Mouse (Mus musculus) kidney, postnatal 0 days (tissue): ENCODE data around the gene Sox2. TPM values are rescaled to one million over a fixed set of nuclear protein-coding genes. Genes with fewer than 3 reads are reported as not detected.
A peak's percentile ranks its signal among the peaks of the same experiment; 100 is the strongest.

Experiments
- ATAC-seq: fragments of 200-750 bp; cut with Nextera tagmentation; replicated peaks from 2 replicates; pipeline ENCODE4 v1.8.0; 2017; ENCODE audit warnings: low read depth, moderate number of reproducible peaks, moderate TSS enrichment, moderate library complexity; ENCODE audit not compliant: low FRiP score
- DNase-seq: peaks from one replicate; pipeline ENCODE4 v3.0.0-alpha.2; 2016; ENCODE audit warnings: low spot score
- H3K27ac ChIP-seq: fragments of 300-500 bp; sonication (generic); 2 replicates; pipeline ENCODE4 v1.5.1; 2014; ENCODE audit warnings: mild to moderate bottlenecking
- H3K27me3 ChIP-seq: fragments of 300-500 bp; sonication (generic); 2 replicates; pipeline ENCODE4 v1.6.1; 2014; ENCODE audit warnings: low read length, mixed read lengths; ENCODE audit not compliant: insufficient read depth
- H3K36me3 ChIP-seq: fragments of 300-500 bp; sonication (generic); 2 replicates; pipeline ENCODE4 v1.6.1; 2014; ENCODE audit warnings: low read length, mixed read lengths; ENCODE audit not compliant: insufficient read depth
- H3K4me1 ChIP-seq: fragments of 300-500 bp; sonication (generic); replicated peaks from 2 replicates; pipeline ENCODE4 v1.6.1; 2014; ENCODE audit warnings: antibody characterized with exemption, low read length, mixed read lengths; ENCODE audit not compliant: insufficient read depth
- H3K4me2 ChIP-seq: fragments of 300-500 bp; sonication (generic); 2 replicates; pipeline ENCODE4 v1.6.1; 2014; ENCODE audit warnings: mild to moderate bottlenecking, low read length, moderate library complexity, mixed read lengths
- H3K4me3 ChIP-seq: fragments of 300-500 bp; sonication (generic); replicated peaks from 2 replicates; pipeline ENCODE4 v1.5.1; 2014; ENCODE audit warnings: low read depth, low read length
- H3K9ac ChIP-seq: fragments of 300-500 bp; sonication (generic); 2 replicates; pipeline ENCODE4 v1.6.1; 2014; ENCODE audit warnings: low read depth, low read length
- H3K9me3 ChIP-seq: fragments of 300-500 bp; sonication (generic); replicated peaks from 2 replicates; pipeline ENCODE4 v1.6.1; 2016; ENCODE audit warnings: low read length, inconsistent platforms, mixed read lengths
- CTCF ChIP-seq: IDR thresholded peaks from 2 replicates; pipeline ENCODE4 v1.5.1; 2016; ENCODE audit warnings: antibody characterized with exemption, low read depth, mild to moderate bottlenecking, moderate library complexity
- WGBS: fragments of 180-500 bp; shearing (Covaris S2); extraction: QIAGEN DNeasy Blood & Tissue Kit; methylation state at CpG from one replicate; pipeline ENCODE4 v1.1.7; 2014; 5-methylcytosine and 5-hydroxymethylcytosine counted together
- polyA plus RNA-seq: library from polyadenylated mRNA; unstranded; fragments of >200 nt; fragmentation: Nextera tagmentation; extraction: Ambion mirVana; gene quantifications from 2 replicates; pipeline ENCODE4 v1.2.1, GENCODE M21; 2015

The Sox2 gene
- polyA plus RNA-seq, 1 experiment from 2014 or later, result not detected

DNA sequence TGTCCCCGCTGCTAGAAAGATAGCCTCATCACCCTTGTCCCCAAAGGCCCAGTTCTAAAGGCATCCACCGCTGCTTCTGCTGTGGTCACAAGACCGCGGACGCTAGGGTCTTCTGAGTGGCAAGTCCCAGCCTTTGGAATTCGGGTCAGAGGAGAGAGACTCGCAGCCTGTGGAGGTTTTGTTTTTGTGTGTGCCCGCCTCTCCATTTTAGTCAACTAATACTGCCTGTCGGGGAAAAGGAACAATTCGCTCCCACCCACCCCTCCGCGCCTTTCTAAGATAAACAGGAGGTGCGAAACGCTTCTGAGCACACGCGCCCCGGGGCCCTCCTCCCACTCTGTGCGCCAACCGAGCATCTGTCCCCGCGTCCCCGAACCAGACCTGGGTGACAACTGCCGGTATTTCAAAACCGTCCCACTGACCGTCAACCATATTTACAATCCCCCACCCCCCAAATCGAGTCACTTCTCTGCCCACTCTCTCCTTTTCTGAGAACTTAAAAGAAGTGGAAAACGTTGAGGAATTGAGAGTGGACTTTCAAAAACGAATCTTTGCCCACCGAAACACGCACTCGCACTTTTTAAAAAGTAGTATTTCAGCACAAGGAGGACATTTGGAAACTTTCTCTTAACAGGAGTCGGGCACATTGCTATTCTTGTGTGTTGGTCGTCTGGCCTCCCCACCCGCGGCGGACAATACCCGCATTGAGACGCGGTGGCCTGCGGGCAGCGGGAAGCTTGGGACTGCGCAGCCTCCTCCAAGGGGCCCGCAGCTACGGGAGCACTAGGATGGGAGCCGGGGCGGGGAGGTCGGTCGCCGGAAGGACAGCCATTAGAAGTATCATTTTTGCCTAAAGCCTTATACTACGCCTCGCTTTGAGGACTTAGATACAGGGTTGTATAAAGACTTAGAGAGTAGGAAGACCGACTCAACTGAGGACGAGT is 12.8 kb downstream of the Sox2 start:
- H3K4me3 ChIP-seq, result peak overlapping the region; percentile 29
- WGBS, result under 1% methylated on average over 53 of the region's 53 CpGs
- H3K36me3 ChIP-seq, result no peaks in the 10 kb centered on the region

DNA sequence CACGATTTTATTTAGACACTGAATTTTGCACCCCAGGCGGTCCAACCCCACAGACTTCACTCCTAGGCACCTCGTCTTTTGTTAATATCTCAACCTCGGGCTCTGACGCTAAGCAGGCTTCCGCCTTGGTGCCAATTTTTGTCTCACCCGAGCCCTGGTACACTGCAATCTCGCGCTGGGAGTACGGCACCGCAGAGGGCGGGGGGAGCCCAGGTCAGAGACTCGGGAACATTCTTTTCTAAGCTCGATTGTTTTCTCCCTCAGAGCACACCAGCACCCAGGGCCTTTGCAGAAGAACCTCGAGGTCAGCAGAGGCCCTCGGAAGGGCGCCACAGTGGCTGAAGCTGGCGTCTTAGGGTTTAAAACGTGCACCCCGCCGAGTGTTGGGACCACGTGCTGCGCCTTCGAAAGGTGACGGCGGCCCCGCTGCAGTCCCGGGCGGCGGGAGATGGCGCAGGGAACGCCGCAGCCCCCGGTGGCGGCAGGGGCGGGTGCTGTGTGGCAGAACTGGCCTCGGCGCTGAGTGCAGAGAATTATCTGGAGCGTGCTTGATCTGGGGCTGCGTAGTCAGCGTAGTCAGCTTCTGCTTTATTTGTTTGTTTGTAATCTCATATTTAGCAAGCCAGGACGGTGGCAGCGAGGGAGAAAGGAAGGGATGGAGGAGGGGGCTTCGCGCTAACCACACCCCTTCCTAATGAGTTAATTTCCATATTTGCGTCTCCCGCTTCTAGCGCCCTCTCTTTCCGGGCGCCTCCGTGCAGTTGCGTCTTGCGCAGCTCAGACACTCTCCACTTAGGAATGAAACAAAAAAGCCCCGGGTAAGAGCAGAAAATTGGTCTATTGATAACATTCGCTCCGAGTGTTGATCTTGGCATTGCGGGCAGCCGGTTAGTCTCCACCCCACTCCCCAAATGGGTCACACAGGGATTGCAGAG is 13.8 kb downstream of the Sox2 start:
- DNase-seq, result no peak

More for the DNA sequence above, 12.8 kb downstream of the Sox2 start:
- no peak for TF ChIP-seq CTCF
- Histone ChIP-seq H3K4me2 (peak overlapping the region; percentile 52; the same call in 1 of the 2 replicates), H3K27me3 (peaks cover 96% of the 10 kb centered on the region), H3K9me3 (no peaks in the 10 kb centered on the region), H3K9ac (no peak overlapping the region), H3K4me1 (peaks cover 12% of the 10 kb centered on the region), H3K27ac (no peak overlapping the region)
- no peak for ATAC-seq
- DNase-seq, result no peak

DNA sequence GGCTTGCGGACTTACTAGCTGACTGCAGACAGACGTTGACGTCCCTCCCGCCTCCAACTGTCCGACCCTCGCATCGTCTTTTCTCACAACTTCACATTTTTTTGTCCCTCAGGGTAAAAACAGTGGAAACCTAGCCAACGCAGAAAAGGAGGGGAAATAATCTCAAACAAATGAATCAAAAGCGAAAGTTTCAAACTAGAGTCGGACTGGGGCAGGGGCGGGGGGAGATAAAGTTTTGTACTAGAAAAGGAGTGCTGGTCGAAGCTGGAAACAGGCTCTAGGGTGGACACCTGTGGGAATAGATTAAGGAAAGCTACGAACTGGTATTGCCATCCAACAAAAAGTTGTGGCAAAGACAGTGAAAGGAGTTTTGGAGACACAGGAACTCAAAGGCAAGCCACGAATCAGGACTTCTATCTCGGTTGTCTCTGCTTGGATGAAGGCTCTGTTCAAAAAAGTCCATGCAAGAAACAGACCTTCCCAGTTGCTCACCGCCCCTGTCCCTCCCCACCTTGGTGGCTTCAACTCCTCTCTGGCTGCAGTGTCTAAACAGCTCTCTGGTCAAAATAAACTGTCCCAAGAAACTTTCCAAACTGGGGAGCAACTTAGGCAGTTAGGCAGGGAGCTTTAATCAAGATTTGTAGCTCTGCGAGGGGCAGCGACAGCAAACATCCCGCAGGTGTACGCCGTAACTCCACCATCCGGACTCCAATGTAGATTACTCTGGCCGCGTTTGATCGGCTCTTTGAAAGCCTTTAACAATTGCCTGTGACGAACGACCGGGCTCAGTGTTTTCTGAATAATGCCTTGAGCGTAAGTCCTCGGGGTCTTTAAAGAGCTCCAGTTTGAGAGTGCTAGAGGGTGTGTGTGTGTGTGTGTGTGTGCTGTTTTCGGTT is 14.7 kb downstream of the Sox2 start:
- Histone ChIP-seq H3K9me3 (no peaks in the 10 kb centered on the region), H3K36me3 (no peaks in the 10 kb centered on the region), H3K4me3 (peak overlapping the region; percentile 29), H3K27ac (no peak overlapping the region), H3K4me1 (peaks cover 12% of the 10 kb centered on the region), H3K4me2 (peak overlapping the region; percentile 52), H3K27me3 (peaks cover 96% of the 10 kb centered on the region), H3K9ac (no peak overlapping the region)
- no peak for ATAC-seq
- WGBS, result 2% methylated on average over 31 of the region's 31 CpGs
- DNase-seq, result no peak
- TF ChIP-seq CTCF, result no peak

More for the DNA sequence above, 13.8 kb downstream of the Sox2 start:
- H3K4me2 ChIP-seq, result peak overlapping the region; percentile 52
- peak overlapping the region; percentile 29 for H3K4me3 ChIP-seq
- no peak for TF ChIP-seq CTCF
- H3K27me3 ChIP-seq, result peaks cover 96% of the 10 kb centered on the region
- no peaks in the 10 kb centered on the region for H3K9me3 ChIP-seq
- no peak overlapping the region for H3K27ac ChIP-seq
- no peak; the same call in 1 of the 2 replicates for ATAC-seq
- no peaks in the 10 kb centered on the region for H3K36me3 ChIP-seq
- 2% methylated on average over 58 of the region's 58 CpGs for WGBS
- no peak overlapping the region for H3K9ac ChIP-seq
- peaks cover 12% of the 10 kb centered on the region for H3K4me1 ChIP-seq

DNA sequence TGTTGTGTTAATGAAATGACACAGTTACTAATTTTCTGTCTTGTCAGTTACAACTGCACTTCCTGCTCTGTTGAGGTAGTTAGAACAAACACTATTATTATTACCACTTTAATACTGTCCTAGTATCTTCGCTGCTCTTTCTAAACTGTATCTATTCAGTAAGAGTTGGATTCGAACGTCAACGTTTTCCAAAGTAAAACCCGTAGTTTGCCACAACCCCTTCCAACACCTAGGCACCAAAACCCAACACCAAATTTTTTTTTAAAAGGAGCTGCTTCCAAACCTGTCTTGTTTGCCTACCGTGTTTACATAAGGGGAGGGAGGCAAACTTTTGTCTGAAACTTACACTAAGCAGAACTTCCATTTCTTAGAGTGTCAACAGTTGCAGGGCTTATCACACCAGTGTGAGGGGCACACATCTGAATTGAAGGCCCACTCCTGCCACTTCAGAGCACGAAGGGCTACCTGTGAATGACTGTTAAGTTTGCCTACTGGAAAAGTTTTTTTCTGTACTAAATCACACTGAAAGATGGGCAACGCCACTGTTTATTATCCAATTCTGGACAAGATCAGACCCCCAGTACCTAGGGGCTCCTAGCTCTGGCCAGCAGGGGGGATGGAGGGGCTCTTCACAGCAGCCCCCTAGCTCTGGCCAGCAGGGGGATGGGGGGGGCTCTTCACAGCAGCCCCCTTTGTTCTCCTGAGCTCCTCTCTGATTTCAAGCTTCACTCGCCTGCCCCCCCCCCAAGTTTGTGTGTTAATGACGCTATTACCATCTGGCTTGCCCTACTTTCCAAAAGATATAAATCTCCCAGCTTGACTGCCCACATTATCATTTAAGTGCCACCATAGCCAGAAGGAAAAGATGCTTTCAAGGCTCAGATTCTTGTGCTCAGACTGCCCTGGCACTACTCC is 15.8 kb downstream of the Sox2 start:
- H3K4me1 ChIP-seq, result peaks cover 12% of the 10 kb centered on the region
- no peak for DNase-seq

DNA sequence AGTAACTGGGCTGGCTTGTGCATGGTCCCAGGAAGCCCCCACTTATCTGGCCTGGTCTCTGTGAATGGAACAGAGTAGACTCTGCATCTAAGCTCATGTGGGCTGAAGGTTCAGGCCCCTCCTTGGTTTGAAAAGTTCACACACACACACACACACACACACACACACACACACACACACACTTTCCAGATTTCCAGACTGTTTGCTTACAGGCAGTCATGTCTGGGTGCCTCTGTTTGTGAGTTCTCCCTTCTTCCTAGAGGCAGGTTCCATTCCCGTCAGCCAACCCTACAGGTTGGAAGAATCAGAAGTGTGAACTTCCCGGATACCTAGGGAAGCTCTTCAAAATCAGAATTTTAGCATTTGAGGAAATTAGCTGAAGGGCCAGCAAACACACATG is 17.0 kb downstream of the Sox2 start:
- H3K27ac ChIP-seq, result no peak overlapping the region
- 38% methylated on average over 2 of the region's 2 CpGs for WGBS
- H3K4me2 ChIP-seq, result no peak overlapping the region
- no peak for TF ChIP-seq CTCF
- H3K4me3 ChIP-seq, result no peak overlapping the region
- H3K27me3 ChIP-seq, result peaks cover 93% of the 10 kb centered on the region
- H3K9ac ChIP-seq, result no peak overlapping the region
- no peaks in the 10 kb centered on the region for H3K9me3 ChIP-seq
- no peak for DNase-seq
- no peak for ATAC-seq
- H3K36me3 ChIP-seq, result no peaks in the 10 kb centered on the region
- peaks cover 12% of the 10 kb centered on the region for H3K4me1 ChIP-seq

More for the DNA sequence above, 15.8 kb downstream of the Sox2 start:
- no peak overlapping the region for H3K4me3 ChIP-seq
- 2% methylated on average over 10 of the region's 10 CpGs for WGBS
- no peak for ATAC-seq
- no peaks in the 10 kb centered on the region for H3K9me3 ChIP-seq
- H3K4me2 ChIP-seq, result no peak overlapping the region
- no peaks in the 10 kb centered on the region for H3K36me3 ChIP-seq
- H3K27me3 ChIP-seq, result peaks cover 96% of the 10 kb centered on the region
- H3K9ac ChIP-seq, result no peak overlapping the region
- no peak overlapping the region for H3K27ac ChIP-seq
- TF ChIP-seq CTCF, result no peak
